Mouse (Mus musculus) gastrocnemius, postnatal 4 days (tissue): ENCODE measurements at regions not wholly inside any gene's neighbourhood (a gene's known extent, or its start where the extent isn't known, plus 50 kb on each side); places are given as distances from the start of the nearest gene placed in this dataset.

Experiments used
- DNase-seq, 2 experiments: peaks; one replicate each; pipeline ENCODE4 v3.0.0; 2021 to 2022; ENCODE audit warnings: low spot score in 2 of 2, mixed read lengths in 2 of 2

DNA sequence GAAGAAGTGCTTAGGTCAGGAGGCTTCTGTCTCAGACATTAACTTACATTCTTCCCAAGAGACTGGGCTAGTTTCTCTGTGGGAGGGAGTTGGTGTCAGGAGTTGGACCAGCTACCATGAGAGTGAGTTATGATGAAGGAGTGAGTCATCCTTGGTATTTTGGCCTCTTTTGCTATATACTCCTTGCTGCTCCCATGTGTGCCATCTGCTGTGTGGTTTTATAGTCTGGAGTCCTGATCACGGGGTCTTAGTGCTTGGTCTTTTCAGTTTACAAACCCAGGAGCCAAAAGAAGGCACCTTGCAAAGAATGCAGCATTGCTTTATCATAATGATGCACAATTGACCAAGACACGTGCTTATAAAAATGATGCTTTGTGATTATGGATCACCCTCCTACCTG lies 56.6 kb downstream of the Zfp503 start:
- DNase-seq = no peak

DNA sequence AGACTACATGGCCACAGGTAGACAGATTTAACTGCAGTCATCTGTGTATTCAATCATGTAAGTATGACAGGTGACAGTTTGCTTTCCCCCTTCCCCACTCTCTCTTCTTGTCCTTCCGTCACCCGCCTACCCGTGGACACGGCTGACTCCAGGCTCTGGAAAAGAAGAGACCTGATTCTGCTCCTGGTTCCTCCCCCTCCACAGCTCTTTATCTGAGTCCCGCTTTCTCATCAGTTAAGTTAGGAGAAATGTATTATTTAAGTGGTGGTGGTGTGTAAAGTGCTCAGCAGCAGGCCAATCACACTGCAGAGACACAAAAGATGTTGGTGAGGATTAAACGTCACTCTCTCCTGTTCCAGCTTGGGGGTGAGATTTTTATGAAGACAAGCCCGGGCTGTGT lies 57.5 kb downstream of the Zfp503 start:
- DNase-seq = no peak

DNA sequence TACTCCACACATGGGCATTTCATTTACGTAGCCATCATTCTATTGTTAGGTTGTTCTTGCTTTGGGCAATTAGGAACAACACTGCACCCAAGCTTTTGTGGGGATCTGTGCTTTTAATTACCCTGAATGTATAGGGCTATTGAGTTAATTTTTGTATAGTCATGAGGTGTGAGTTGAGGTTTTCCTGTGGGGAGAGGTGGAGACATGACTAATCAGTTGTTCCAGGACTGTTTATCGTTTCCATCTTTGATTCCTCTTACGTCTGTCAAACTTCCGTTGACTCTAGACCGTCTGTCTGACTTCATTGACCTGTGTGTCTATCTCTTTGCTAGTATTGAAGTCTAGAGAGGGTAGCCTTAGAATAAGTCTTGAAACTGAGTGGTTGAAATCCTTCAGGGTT lies 60.4 kb downstream of the Zfp503 start:
- no peak for DNase-seq

DNA sequence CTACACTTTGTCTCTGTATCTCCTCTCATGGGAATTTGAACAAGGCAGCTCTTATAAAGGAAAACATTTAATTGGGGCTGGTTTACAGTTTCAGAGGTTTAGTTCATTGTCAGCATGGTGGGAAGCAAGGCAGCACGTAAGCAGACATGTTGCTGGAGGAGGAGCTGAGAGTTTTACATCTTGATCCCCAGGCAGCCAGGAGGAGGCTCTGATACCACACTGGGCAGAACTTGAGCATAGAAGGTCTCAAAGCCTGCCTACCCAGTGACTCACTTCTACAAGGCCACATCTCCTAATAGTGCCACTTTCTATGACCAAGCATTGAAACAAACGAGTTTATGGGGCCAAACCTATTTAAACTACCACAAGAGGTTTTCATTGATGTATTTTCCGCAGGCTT lies 67.9 kb upstream of the Comtd1 start:
- DNase-seq = no peak

DNA sequence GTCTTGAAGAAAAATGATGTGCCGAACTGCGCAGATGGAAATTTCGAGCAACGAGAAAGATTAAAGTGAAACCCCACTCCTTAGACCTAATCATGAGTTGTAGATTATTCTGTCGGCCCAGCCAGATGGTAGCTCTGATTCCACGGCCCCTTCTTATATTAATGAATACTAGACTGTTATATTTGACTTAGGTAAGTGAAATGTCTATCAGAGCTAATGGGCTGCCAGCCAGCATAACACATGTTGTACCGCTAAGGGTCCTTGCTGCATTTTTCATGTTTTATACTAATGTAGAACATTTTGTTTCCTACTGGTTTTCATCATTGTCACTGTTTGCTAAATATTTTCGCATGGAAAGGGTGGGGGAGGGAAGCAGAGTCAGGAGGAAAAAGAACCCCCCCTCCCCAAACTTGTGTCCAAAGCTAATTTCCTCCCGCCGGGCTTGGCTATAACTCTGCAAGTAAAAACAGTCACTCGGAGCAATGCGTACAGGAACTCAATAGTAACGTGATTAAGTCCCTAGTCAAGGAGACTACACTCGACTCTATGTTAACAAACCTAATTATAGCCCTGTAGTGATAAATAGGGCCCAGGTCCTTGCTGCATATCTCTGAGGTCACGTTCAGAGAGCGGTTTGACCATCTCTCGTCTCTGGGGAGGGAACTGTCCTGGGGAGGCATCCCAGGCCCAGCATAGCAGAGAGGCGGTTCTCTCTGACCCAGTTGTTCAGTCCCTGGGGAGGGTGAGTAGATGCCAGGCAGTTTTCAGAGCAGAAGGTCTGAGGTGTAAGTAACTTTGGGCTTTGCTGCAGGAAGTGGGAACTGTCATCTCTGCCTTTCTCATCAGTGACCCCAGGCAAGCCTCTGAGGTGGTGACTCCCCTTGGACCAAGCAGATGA lies 56.0 kb upstream of the Comtd1 start:
- DNase-seq = no peak

DNA sequence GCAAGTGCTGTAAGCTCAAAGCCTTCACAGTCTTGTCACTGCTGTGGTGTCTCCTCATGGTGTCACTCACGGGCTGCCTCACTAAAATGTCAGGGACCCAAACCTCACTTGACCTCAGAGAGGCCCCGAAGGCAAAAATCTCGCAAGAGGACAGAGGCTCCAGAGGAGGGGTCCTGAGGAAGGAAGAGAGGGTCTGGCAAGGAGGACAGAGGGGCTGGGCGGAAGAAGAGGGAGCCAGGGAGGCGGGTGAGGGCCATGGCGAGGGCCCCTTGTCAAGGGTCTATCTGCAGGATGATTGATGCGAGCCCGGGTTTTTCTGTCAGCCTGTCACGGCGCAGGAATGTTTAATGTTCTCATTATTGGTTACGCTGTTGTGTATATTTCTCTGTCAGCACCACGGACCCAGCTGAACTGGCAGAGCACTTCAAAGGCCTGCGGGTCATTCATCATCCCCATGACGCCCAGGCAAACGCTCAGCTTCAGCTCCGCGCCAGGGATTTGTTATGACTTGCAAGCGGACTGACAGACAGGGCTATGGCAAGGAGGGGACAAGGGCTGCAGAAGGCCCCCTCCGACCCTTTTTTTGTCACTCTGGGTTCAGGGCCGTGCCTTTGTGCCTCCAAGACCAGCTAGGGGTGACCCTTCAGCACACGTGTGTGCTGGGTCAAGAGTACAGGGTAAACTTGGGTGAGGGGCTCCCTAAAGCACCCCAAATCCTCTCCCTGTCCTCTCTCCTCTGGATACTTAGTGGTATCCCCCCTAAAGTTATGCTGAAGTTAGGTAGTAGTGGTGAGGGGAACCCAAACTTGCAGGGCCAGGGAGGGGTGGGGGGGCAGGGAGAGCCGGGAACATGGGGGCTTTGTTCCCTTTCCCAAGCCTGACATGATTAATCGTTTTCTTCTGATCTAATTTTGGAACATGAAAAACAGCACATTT lies 55.1 kb upstream of the Comtd1 start:
- peak in 1 of 2 experiments; percentile 22 for DNase-seq

DNA sequence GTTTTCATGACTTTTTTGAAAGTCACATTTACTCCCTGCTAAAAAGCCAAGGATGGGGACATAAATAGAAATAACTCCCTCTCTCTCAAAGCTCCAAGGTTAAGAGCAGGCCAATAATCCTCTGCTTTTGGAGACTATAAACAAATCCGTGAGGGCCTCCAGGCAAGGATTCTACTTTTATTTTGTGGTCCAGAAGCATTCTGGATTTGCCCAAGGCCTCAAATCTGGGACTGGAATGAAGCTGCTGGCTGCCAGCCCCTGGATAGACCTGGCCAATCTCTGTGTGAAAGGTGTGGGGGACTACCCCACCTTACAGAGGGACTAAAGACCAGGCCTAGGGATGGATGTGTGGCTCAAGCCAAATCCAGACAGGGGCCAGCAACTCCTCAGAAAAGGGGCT lies 54.1 kb upstream of the Comtd1 start:
- no peak for DNase-seq

DNA sequence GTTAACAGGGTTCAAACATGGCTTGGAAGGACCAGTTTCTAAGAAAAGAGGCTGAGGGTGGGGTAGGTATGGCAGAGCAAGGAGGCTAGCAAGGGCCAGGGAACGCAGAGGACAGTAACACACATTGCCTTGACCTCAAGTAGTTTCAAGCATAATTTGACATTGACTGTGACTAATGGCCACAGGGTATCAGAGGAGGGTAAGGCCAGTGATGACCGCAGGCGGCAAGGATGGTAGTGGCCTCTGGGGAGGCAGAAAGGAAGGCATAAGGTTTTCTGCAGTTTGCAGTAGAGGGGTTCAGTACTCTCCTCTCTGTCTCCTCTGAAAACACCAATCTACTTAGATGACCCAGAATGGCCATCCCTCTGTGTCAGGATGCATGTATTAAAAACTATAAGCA lies 53.7 kb upstream of the Comtd1 start:
- no peak for DNase-seq

DNA sequence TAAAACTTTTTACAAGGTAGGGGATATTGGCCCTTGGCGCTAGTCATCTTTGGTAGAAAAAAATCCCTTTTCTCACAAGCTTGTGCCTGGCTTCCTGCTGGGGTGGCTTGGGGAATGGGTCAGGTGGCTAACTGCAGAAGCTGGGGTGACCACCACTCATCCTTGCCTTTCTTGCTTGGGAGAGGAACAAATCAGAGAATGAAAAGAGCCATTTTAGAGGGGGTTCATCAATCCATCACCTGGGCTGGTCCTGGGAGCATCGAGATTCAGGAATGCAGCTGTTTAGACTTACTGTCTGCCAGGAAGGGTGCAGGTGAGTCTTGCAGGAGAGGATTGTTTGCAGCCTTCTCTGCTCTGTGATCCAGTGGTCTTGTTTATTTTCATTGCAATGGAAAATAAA lies 52.2 kb upstream of the Comtd1 start:
- no peak for DNase-seq

DNA sequence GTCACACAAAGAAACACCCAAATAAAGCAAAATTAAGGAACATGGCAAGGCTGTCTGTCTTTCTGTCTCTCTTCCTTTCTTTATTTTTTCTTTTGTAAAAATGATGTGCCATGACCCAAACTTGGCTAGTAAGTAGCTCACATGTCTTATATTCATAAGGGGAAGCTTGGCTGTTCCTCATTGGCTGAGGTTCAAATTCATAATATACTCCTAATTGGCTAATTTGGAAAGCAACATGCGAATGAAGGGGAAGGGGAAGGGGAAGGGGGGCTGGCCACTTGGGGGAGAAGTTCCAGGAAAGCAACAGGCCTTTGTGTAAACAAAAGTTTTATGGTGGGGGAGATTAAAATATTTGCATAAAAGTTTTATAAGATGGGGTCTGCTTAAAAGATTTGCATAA lies 51.7 kb upstream of the Comtd1 start:
- no peak for DNase-seq
